Mouse (Mus musculus) urinary bladder, postnatal 4 days (tissue): ENCODE measurements at regions not wholly inside any gene's neighbourhood (a gene's known extent, or its start where the extent isn't known, plus 50 kb on each side); places are given as distances from the start of the nearest gene placed in this dataset.

Experiments used
- DNase-seq, 2 experiments: peaks; one replicate each; pipeline ENCODE4 v3.0.0; 2021 to 2022; ENCODE audit warnings: low spot score in 2 of 2

- DNase-seq, result no peak
These were observed 768.1 kb upstream of the Auts2 start for GRCm38 (mm10) chr5:133310979-133311890.

- no peak for DNase-seq
These were observed 724.7 kb upstream of the Auts2 start for GRCm38 (mm10) chr5:133267887-133268286.

- no peak for DNase-seq
These were observed 724.2 kb upstream of the Auts2 start for GRCm38 (mm10) chr5:133267356-133267755.

GRCm38 (mm10) chr5:133264976-133265375 is 721.8 kb upstream of the Auts2 start:
- no peak for DNase-seq

- no peak for DNase-seq
These were observed 675.7 kb upstream of the Auts2 start for GRCm38 (mm10) chr5:133218801-133219200.

GRCm38 (mm10) chr5:133198546-133198945 is 655.4 kb upstream of the Auts2 start:
- DNase-seq, result no peak

GRCm38 (mm10) chr5:133189798-133190571 is 646.8 kb upstream of the Auts2 start:
- no peak for DNase-seq

GRCm38 (mm10) chr5:133175636-133176035 is 632.5 kb upstream of the Auts2 start:
- no peak for DNase-seq

- DNase-seq, result peak in 1 of 2 experiments; percentile 64
These were observed 630.1 kb upstream of the Auts2 start for GRCm38 (mm10) chr5:133173155-133173723.

- no peak for DNase-seq
These were observed 629.5 kb upstream of the Auts2 start for GRCm38 (mm10) chr5:133172686-133173085.

- DNase-seq, result no peak
These were observed 628.1 kb upstream of the Auts2 start for GRCm38 (mm10) chr5:133171266-133171665.

- DNase-seq, result no peak
These were observed 624.4 kb upstream of the Auts2 start for GRCm38 (mm10) chr5:133167576-133167975.

GRCm38 (mm10) chr5:133167001-133167461 is 623.9 kb upstream of the Auts2 start:
- no peak for DNase-seq

- DNase-seq, result no peak
These were observed 613.1 kb upstream of the Auts2 start for GRCm38 (mm10) chr5:133156115-133156857.

GRCm38 (mm10) chr5:133145996-133146395 is 602.9 kb upstream of the Auts2 start:
- no peak for DNase-seq

GRCm38 (mm10) chr5:133143679-133144078 is 600.5 kb upstream of the Auts2 start:
- no peak for DNase-seq

GRCm38 (mm10) chr5:133142401-133143115 is 599.4 kb upstream of the Auts2 start:
- DNase-seq, result no peak

- DNase-seq, result no peak
These were observed 587.9 kb upstream of the Auts2 start for GRCm38 (mm10) chr5:133131042-133131441.

GRCm38 (mm10) chr5:133130316-133130715 is 587.2 kb upstream of the Auts2 start:
- DNase-seq, result no peak

GRCm38 (mm10) chr5:133124223-133124622 is 581.1 kb upstream of the Auts2 start:
- DNase-seq, result no peak

- no peak for DNase-seq
These were observed 570.8 kb upstream of the Auts2 start for GRCm38 (mm10) chr5:133113946-133114345.
